Mouse (Mus musculus) ES-Bruce4 (cell line): ENCODE measurements at regions not wholly inside any gene's neighbourhood (a gene's known extent, or its start where the extent isn't known, plus 50 kb on each side); places are given as distances from the start of the nearest gene placed in this dataset.

Source experiments
- CTCF ChIP-seq: IDR thresholded peaks from one replicate; pipeline ENCODE4 v1.8.1; 2011; ENCODE audit warnings: low read depth, low read length
- EP300 ChIP-seq: IDR thresholded peaks from 2 replicates; pipeline ENCODE4 v1.6.1; 2011; ENCODE audit warnings: low read depth, low read length; ENCODE audit not compliant: insufficient read depth
- POLR2A ChIP-seq: IDR thresholded peaks from one replicate; pipeline ENCODE4 v1.8.1; 2011; ENCODE audit warnings: low read length; ENCODE audit not compliant: insufficient read depth

DNA sequence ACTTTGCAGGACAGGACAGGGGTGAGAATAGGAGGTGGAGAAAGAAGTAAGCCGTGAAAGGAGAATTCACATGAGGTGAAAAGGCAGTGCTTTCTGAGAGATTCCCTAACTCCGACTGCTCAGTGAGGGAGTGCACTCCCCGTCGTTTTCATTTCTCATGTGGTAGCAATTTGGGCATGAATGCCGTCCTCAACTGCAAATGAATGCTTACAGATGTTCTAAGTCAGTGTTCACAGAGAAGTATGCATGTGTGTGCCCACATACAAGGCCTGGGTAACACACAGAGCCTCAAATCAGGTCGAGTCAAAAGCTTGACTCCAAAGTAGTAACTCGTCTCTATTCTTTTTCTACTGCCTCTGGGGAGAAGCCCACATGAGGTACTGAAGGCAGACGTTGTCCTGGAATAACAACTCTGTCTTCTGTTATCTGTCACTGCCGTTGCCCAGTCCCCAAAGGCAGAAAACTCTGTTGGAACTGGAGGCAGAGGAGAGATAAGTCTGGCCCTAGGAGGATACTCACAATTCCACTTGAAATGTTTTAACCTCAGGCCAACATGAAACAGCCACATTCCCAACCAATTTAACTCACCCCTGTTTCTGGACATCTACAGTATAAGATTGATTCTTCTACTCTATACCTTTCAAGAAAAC lies 318.0 kb downstream of the Gm11361 start:
- no peak for TF ChIP-seq CTCF
- TF ChIP-seq POLR2A, result no peak
- TF ChIP-seq EP300, result no peak
